Mouse (Mus musculus) heart, postnatal 0 days (tissue): ENCODE results near the gene Nme8. TPM values are rescaled to one million over a fixed set of nuclear protein-coding genes. Genes with fewer than 3 reads are reported as not detected.
A peak's percentile ranks its signal among the peaks of the same experiment; 100 is the strongest.

Experiments
- ATAC-seq: fragments of 200-750 bp; cut with Nextera tagmentation; 2 replicates; pipeline ENCODE4 v1.8.0; 2017; ENCODE audit warnings: low read depth, moderate number of reproducible peaks, moderate library complexity; ENCODE audit not compliant: insufficient read depth
- DNase-seq: peaks from one replicate; pipeline ENCODE4 v3.0.0-alpha.2; 2016; ENCODE audit warnings: low spot score
- H3K27ac ChIP-seq: fragments of 300-500 bp; sonication (generic); 2 replicates; pipeline ENCODE4 v1.5.1; 2014; ENCODE audit warnings: low read depth, mild to moderate bottlenecking
- H3K27me3 ChIP-seq: fragments of 300-500 bp; sonication (generic); 2 replicates; pipeline ENCODE4 v1.6.1; 2014; ENCODE audit warnings: low read length, mixed read lengths; ENCODE audit not compliant: control insufficient read depth, insufficient read depth
- H3K36me3 ChIP-seq: fragments of 300-500 bp; sonication (generic); replicated peaks from 2 replicates; pipeline ENCODE4 v1.6.1; 2014; ENCODE audit warnings: low read length, mixed read lengths; ENCODE audit not compliant: control insufficient read depth, insufficient read depth
- H3K4me1 ChIP-seq: fragments of 300-500 bp; sonication (generic); 2 replicates; pipeline ENCODE4 v1.6.1; 2014; ENCODE audit warnings: antibody characterized with exemption; ENCODE audit not compliant: control insufficient read depth, insufficient read depth
- H3K4me2 ChIP-seq: fragments of 300-500 bp; sonication (generic); 2 replicates; pipeline ENCODE4 v1.6.1; 2014; ENCODE audit warnings: low read depth, mild to moderate bottlenecking, low read length, moderate library complexity
- H3K4me3 ChIP-seq: fragments of 300-500 bp; sonication (generic); 2 replicates; pipeline ENCODE4 v1.5.1; 2014; ENCODE audit warnings: low read depth, low read length
- H3K9ac ChIP-seq: fragments of 300-500 bp; sonication (generic); replicated peaks from 2 replicates; pipeline ENCODE4 v1.6.1; 2014; ENCODE audit warnings: low read depth, low read length, mixed read lengths
- H3K9me3 ChIP-seq: fragments of 300-500 bp; sonication (generic); replicated peaks from 2 replicates; pipeline ENCODE4 v1.6.1; 2016; ENCODE audit warnings: low read length; ENCODE audit not compliant: control insufficient read depth
- CTCF ChIP-seq: IDR thresholded peaks from 2 replicates; pipeline ENCODE4 v1.5.1; 2016; ENCODE audit warnings: antibody characterized with exemption, control low read depth, low read depth
- EP300 ChIP-seq: IDR thresholded peaks from 2 replicates; pipeline ENCODE4 v1.6.1; 2016; ENCODE audit warnings: antibody characterized with exemption, low read depth
- WGBS: fragments of 180-500 bp; shearing (Covaris S2); extraction: QIAGEN DNeasy Blood & Tissue Kit; methylation state at CpG from one replicate; pipeline ENCODE4 v1.1.7; 2014; 5-methylcytosine and 5-hydroxymethylcytosine counted together
- polyA plus RNA-seq: library from polyadenylated mRNA; unstranded; fragments of >200 nt; fragmentation: Nextera tagmentation; extraction: Ambion mirVana; gene quantifications from 2 replicates; pipeline ENCODE4 v1.2.1, GENCODE M21; 2015
- total RNA-seq: library from RNA; depleted of rRNA; stranded (reverse); fragments of >200 nt; gene quantifications from 2 replicates; pipeline ENCODE4 v1.2.3, GENCODE M21; 2014; ENCODE audit warnings: low replicate concordance; rRNA removed

Nme8 gene
- total RNA-seq (not detected in 2 replicates), polyA plus RNA-seq (2.8 and 3.0 TPM in 2 replicates)

- no peak within 1 kb of the TSS for H3K27ac ChIP-seq
- TF ChIP-seq CTCF: no peak
- no peak for TF ChIP-seq EP300
- H3K4me2 ChIP-seq: 0 out of 2 replicates have a peak within 1 kb of the TSS, but pooled peaks have one; percentile 18
- H3K9me3 ChIP-seq: no peaks in the 10 kb centered on the region
- H3K36me3 ChIP-seq: no peaks in the 10 kb centered on the region
- H3K4me3 ChIP-seq: no peak within 1 kb of the TSS
- no peaks in the 10 kb centered on the region; the same call in 1 of the 2 replicates for H3K4me1 ChIP-seq
- H3K9ac ChIP-seq: no peak within 1 kb of the TSS
- ATAC-seq: no peak
- H3K27me3 ChIP-seq: no peaks in the 10 kb centered on the region
- DNase-seq: no peak
- WGBS: 17% methylated on average over 7 of the region's 7 CpGs
These were observed at the start of gene Nme8 for GRCm38 (mm10) chr13:19697790-19698189. TSS of gene Nme8 (minus strand) at chr13:19697794.

- peak; percentile 55 for ATAC-seq
- peak; percentile 39 for DNase-seq
These were observed 48.1 kb upstream of the Nme8 start for GRCm38 (mm10) chr13:19745741-19746140.

GRCm38 (mm10) chr13:19744536-19744935 lies 46.9 kb upstream of the Nme8 start:
- TF ChIP-seq EP300 (no peak), CTCF (no peak)
- peak; percentile 14 for DNase-seq
- no peak overlapping the region for H3K9ac ChIP-seq
- no peak overlapping the region for H3K4me2 ChIP-seq
- H3K4me1 ChIP-seq: peaks cover 11% of the 10 kb centered on the region
- H3K36me3 ChIP-seq: no peaks in the 10 kb centered on the region
- no peaks in the 10 kb centered on the region for H3K27me3 ChIP-seq
- WGBS: 68% methylated on average over 5 of the region's 5 CpGs
- ATAC-seq: no peak
- peak overlapping the region; percentile 38; the same call in 1 of the 2 replicates for H3K27ac ChIP-seq
- H3K9me3 ChIP-seq: no peaks in the 10 kb centered on the region
- H3K4me3 ChIP-seq: no peak overlapping the region

More at GRCm38 (mm10) chr13:19745741-19746140, 48.1 kb upstream of the Nme8 start:
- peak overlapping the region; percentile 32; the same call in 1 of the 2 replicates for H3K27ac ChIP-seq
- peaks cover 11% of the 10 kb centered on the region for H3K4me1 ChIP-seq
- no peaks in the 10 kb centered on the region for H3K36me3 ChIP-seq
- TF ChIP-seq CTCF: no peak
- no peak for TF ChIP-seq EP300
- no peak overlapping the region for H3K4me3 ChIP-seq
- WGBS: 39% methylated on average over 2 of the region's 2 CpGs
- no peak overlapping the region for H3K9ac ChIP-seq
- H3K27me3 ChIP-seq: no peaks in the 10 kb centered on the region
- H3K9me3 ChIP-seq: no peaks in the 10 kb centered on the region
- no peak overlapping the region for H3K4me2 ChIP-seq

GRCm38 (mm10) chr13:19734597-19734996 lies 37.0 kb upstream of the Nme8 start:
- no peaks in the 10 kb centered on the region for H3K27me3 ChIP-seq
- TF ChIP-seq CTCF (no peak), EP300 (no peak)
- WGBS: 67% methylated on average over 5 of the region's 5 CpGs

GRCm38 (mm10) chr13:19730826-19731225 lies 33.2 kb upstream of the Nme8 start:
- Histone ChIP-seq H3K36me3 (no peaks in the 10 kb centered on the region), H3K4me3 (no peak overlapping the region), H3K9me3 (no peaks in the 10 kb centered on the region), H3K27ac (no peak overlapping the region), H3K4me1 (no peaks in the 10 kb centered on the region), H3K4me2 (no peak overlapping the region), H3K9ac (no peak overlapping the region), H3K27me3 (no peaks in the 10 kb centered on the region)
- WGBS: 40% methylated on average over 2 of the region's 2 CpGs
- TF ChIP-seq CTCF: no peak
- TF ChIP-seq EP300: no peak
- ATAC-seq (no peak), DNase-seq (no peak)

More at GRCm38 (mm10) chr13:19734597-19734996, 37.0 kb upstream of the Nme8 start:
- ATAC-seq (no peak), DNase-seq (no peak)
- Histone ChIP-seq H3K36me3 (no peaks in the 10 kb centered on the region), H3K9ac (no peak overlapping the region), H3K4me1 (no peaks in the 10 kb centered on the region), H3K4me2 (no peak overlapping the region), H3K9me3 (no peaks in the 10 kb centered on the region), H3K4me3 (no peak overlapping the region), H3K27ac (no peak overlapping the region)

GRCm38 (mm10) chr13:19718954-19719353 lies 21.4 kb upstream of the Nme8 start:
- H3K36me3 ChIP-seq: no peaks in the 10 kb centered on the region
- no peak for DNase-seq
- TF ChIP-seq EP300 (no peak), CTCF (no peak)
- ATAC-seq: no peak
- no peak overlapping the region for H3K9ac ChIP-seq
- no peaks in the 10 kb centered on the region for H3K27me3 ChIP-seq
- no peak overlapping the region for H3K4me2 ChIP-seq
- H3K27ac ChIP-seq: no peak overlapping the region
- WGBS: 41% methylated on average over 5 of the region's 5 CpGs
- H3K4me3 ChIP-seq: no peak overlapping the region
- no peaks in the 10 kb centered on the region for H3K9me3 ChIP-seq
- H3K4me1 ChIP-seq: no peaks in the 10 kb centered on the region
